Mouse (Mus musculus): ENCODE data around the gene Nmral1.
"Not testable (repeated sequence)": the region's sequence is repeated elsewhere in the genome, so short reads cannot be mapped to it uniquely, and the experiment has no call there.

Gene Nmral1

GRCm38 (mm10) chr16:4713861-4714710 is 5.1 kb downstream of the Nmral1 start:
- no peak for DNase-seq

GRCm38 (mm10) chr16:4711173-4711572 is 8.0 kb downstream of the Nmral1 start:
- DNase-seq = no peak

GRCm38 (mm10) chr16:4705541-4705940 is 13.6 kb downstream of the Nmral1 start:
- no peak for DNase-seq

GRCm38 (mm10) chr16:4702646-4703045 is 16.5 kb downstream of the Nmral1 start:
- DNase-seq = no peak

DNA sequence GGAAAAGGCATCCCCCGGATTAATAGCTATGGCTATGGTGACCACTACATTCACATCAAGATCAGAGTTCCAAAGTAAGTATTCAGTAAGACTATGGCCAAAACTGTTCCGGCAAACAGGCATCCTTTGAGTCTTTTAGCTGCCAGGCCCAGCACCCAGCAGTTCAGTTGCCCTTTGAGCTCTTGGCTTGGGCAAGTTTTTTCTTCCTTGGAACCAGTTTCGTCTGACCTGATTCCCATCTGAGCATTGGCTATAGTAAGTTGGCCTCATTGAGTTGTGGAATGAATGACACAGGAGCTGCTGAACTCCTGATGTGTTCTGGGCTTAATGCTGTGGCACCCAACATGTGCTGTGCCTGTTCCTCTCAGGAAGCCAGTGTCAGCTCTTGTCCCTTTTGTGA is 17.9 kb downstream of the Nmral1 start:
- no peak for DNase-seq

DNA sequence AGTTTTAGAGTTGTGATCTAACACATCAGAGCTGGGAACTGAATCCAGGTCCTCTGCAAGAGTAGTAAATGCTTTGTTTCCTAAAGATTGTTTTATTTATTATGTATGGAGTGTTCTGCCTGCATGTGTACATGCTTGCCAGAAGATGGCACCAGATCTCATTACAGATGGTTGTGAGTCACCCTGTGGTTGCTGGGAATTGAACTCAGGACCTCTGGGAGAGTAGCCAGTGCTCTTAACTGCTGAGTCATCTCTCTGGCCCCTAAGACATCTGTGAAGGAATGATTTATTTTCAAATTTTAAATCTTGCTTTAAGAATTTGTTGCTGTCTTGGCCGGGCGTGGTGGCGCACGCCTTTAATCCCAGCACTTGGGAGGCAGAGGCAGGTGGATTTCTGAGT is 29.8 kb downstream of the Nmral1 start:
- not testable (repeated sequence) for DNase-seq

DNA sequence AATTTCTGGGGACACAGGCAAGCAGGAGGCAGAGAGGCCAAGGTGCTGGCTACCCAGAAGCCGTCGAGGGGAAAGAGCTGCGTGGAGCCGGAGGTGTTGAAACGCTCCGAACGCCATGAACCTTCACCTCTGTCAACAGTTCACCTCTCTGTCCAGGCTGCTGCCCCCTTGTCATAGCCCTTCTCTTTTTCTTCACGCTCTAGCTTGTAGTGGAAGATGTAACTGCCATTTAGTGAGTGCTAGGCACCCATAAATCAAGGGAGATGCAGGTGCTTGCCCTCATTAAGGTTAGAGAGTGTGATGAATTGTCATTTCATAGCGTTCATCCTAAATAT is 34.7 kb downstream of the Nmral1 start:
- DNase-seq = no peak

- DNase-seq = peak; percentile 98
Measured at GRCm38 (mm10) chr16:4683581-4684456, 35.3 kb downstream of the Nmral1 start.

DNA sequence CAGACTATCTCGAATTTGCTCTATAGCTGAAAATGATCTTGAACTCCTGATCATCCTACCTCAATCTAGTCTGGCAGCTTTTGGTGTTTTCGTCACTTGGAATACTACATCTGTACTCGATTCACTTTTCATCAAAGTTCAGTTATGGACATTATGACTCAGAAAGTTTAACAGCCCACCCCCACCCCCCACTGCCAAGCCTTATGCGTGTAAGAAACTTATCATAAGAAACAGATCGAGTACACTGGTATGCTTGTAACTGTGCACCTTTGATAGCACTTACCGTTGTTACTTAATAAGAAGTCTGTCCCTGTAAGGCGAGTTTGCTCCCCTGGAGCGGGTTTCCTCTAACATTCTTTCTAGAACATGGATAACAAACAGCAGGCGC is 36.0 kb downstream of the Nmral1 start:
- no peak for DNase-seq

GRCm38 (mm10) chr16:4682628-4683179 is 36.5 kb downstream of the Nmral1 start:
- DNase-seq = no peak

DNA sequence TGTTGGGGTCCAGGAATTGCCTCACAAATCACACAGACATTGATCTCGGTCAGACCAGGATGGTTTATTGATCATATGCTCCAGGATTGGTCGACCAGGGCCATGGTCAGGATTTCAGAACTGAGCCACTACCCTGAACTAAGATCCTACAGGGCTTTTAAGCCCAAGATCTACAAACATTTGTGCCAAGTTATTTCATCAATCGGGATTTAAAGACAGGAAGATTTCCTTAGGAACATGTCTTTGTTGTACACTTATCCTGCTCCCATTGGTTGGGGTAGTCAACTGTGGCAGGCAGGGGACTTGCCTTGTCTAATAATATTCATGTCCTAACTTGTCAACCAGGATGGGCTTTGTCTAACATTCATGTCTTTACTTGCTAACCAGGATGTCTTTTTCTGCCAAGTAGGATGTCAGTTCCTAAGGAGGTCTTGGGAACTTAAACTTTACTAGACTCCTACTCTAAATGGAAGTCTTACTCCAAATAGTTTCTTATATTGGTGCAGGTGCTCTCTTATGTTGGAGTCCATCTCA is 38.2 kb downstream of the Nmral1 start:
- DNase-seq = not testable (repeated sequence)

GRCm38 (mm10) chr16:4679121-4680018 is 39.8 kb downstream of the Nmral1 start, which contains the start of gene Coro7:
Coro7 (minus strand) TSS chr16:4679777.
- peak; percentile 90 to 95 for DNase-seq

DNA sequence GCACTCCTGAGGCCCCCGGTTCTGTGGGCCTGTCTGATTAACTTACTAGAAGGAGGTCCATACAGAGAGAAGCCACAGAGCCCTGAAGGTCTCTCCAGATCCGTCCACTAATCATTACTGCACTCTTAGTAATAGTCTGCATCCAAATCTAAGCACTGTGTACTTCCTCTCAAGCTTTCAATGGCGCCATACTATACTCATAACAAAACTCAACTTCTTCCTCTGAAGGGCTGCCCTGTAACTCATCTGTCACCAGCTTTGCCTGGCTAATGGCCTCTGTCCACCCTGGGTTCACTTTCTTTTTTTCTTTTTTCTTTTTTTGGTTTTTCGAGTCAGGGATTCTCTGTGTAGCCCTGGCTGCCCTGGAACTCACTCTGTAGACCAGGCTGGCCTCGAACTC is 41.1 kb downstream of the Nmral1 start:
- DNase-seq = no peak

DNA sequence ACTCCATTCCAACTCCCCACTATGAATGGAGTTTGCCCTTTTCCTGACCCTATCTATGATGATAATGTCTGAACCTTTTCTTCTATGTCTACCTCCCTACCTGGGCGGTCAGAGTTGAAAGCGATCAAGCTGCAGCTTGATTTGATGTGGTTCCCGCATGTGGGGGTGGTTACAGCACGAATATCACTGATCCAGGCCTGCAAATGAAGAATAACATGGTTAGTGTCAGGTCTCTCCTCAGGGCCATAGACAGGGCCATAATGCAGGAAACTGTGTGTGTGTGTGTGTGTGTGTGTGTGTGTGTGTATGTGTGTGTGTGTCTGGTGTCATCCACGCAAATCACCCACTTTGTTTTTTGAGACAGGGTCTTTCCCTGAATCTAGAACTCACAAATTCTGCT is 42.3 kb downstream of the Nmral1 start:
- no peak for DNase-seq

DNA sequence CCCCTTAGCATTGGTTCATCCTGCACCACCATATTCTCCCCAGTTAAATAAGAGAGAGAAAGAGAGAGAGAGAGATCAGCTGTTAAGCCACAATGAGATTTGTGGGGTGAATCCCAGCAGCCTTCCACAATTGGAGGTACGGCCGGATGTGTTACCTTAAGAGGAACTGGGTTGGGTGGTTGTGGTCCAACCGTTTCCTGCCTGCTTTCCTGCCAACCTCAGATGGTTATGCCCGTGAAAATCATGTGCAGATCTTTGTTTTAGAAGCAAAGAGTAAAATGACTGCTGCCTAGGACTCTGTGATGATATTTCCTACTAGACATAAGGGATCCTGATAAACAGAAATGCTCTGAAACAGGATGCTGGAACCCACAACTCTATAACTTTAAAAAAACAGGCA is 45.1 kb downstream of the Nmral1 start:
- DNase-seq = no peak

GRCm38 (mm10) chr16:4670317-4670716 is 48.8 kb downstream of the Nmral1 start:
- no peak for DNase-seq

- peak; percentile 93 for DNase-seq
Measured at GRCm38 (mm10) chr16:4667190-4667808, 51.9 kb downstream of the Nmral1 start.

- no peak for DNase-seq
Measured at GRCm38 (mm10) chr16:4665726-4666125, 53.4 kb downstream of the Nmral1 start.

- no peak for DNase-seq
Measured at GRCm38 (mm10) chr16:4663806-4664205, 55.4 kb downstream of the Nmral1 start.

- no peak for DNase-seq
Measured at GRCm38 (mm10) chr16:4661605-4662004, 57.6 kb downstream of the Nmral1 start.
